Mouse (Mus musculus): Measurements from ENCODE around the gene Suv39h1. TPM values are rescaled to one million over a fixed set of nuclear protein-coding genes. Genes with fewer than 3 reads are reported as not detected.
"Not testable (repeated sequence)": the region's sequence is repeated elsewhere in the genome, so short reads cannot be mapped to it uniquely, and the experiment has no call there.

Gene Suv39h1
- total RNA-seq (2021), result 10 to 100 TPM; 20.2 to 20.3 TPM
- long read RNA-seq, experiment 1, transcript Suv39h1-202 (6 exons, 2,778 nt), result major isoform, 8 of 13 reads
- long read RNA-seq, experiment 1, partial matches to known transcripts, result 1 of 13 reads
- long read RNA-seq, experiment 1, other reads (novel, unspliced or antisense), result 3 of 13 reads
- long read RNA-seq, experiment 2, partial matches to known transcripts, result 2 of 12 reads
- long read RNA-seq, experiment 2, other reads (novel, unspliced or antisense), result 5 of 12 reads

DNA sequence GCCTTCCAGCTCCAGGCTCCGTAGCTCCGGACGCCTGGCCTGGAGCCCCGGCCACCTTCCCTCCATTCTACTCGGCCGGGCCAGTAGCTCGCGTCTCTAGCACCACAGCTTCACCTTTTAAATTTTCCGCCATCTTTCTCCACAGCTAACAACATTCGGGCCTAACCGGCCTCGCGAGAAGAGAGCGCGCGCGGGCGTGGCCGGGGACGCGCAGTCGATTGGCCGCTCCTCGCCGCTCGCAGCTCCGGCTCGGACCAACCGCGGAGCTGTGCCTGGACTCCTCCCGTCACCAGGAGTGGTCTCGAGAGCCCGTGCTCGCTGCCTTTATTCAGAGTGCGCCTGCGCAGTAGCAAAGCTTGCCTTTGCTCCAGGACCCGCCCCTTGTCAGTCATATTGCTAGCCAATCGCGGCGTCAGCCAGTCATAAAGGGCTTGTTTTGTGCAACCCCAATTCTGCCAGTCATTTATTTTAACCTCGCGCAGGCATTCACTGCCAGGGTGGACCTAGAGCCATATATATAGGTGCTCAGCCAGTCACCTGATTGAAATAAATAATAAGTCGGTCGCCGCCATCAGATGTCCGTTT lies at the start of gene Suv39h1:
TSS of gene Suv39h1 (minus strand) at position 331 of the 585 bp plus-strand sequence.
- DNase-seq (ENCODE audit: low spot score in 2 of 2), result peak; percentile 83 to 95
- no peak for TF ChIP-seq CTCF (conservative IDR thresholded peaks at IDR 0.05)
- Histone ChIP-seq H3K27ac (peak within 1 kb of the TSS; percentile 90), H3K4me3 (peak within 1 kb of the TSS; percentile 57)

- no peak overlapping the region for H3K27ac ChIP-seq
- no peak for TF ChIP-seq CTCF (conservative IDR thresholded peaks at IDR 0.05)
- no peak for DNase-seq (ENCODE audit: low spot score in 2 of 2)
- H3K4me3 ChIP-seq, result no peak overlapping the region
Observed at GRCm38 (mm10) chrX:8123821-8124470, 49.4 kb upstream of the Suv39h1 start.

DNA sequence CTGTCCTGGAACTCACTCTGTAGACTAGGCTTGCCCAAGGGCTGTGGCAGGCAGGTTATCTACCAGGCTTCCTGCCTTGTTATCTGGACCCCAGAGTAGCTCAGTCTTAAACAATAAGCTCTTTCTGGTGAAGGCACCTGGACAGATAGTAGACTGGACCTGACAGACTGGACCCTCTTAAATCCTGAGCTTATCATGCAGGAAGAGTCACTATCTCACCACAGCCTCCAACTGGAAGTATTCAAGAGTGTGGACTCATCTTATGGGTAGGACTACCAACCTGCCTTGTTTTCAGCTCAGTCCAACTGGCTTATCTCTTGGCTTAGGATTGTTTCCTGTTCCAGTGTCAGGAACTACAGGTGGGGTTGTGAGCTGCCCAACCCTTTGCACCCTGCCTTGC lies 42.7 kb upstream of the Suv39h1 start:
- TF ChIP-seq CTCF (conservative IDR thresholded peaks at IDR 0.05), result no peak
- Histone ChIP-seq H3K4me3 (no peak overlapping the region), H3K27ac (no peak overlapping the region)
- no peak for DNase-seq (ENCODE audit: low spot score in 2 of 2)

DNA sequence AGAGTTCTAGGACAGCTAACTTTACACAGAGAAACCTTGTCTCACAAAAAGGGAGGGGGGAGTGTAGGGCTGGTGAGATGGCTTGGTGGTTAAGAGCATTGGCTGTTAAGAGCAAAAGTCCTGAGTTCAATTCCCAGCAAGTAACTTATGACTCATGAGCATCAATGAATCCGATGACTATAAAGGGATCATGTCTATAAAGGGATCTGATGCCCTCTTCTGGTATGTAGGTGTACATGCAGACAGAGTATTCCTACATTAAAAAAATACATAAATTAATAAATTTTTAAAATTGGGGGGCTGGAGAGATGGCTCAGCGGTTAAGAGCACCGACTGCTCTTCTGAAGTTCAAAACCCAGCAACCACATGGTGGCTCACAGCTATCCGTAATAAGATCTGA lies 40.7 kb upstream of the Suv39h1 start:
- Histone ChIP-seq H3K4me3 (no peak overlapping the region), H3K27ac (no peak overlapping the region)
- DNase-seq (ENCODE audit: low spot score in 2 of 2), result no peak
- TF ChIP-seq CTCF (conservative IDR thresholded peaks at IDR 0.05), result peak; percentile 67

DNA sequence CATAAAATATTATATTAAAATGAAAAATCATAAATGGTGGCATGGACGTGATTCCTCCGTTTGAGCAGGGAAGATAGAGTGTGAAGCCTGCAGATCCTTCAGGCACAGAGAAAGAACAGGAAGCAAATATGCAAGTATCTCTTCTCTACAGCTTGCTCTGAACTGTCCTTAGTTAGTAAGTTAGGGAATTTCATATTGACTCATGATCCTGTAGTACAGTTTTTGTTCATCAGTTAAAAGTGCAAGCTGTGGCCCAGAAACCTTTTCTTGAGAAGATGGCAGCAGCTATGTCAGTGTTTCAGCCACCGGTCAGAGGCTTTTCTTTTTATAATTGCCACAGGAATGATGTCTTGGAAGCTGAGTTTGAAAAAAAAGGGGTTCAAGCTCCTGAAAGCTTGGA lies 30.5 kb upstream of the Suv39h1 start:
- no peak for DNase-seq (ENCODE audit: low spot score in 2 of 2)
- no peak overlapping the region for H3K4me3 ChIP-seq
- no peak for TF ChIP-seq CTCF (conservative IDR thresholded peaks at IDR 0.05)
- no peak overlapping the region for H3K27ac ChIP-seq

- TF ChIP-seq CTCF (conservative IDR thresholded peaks at IDR 0.05), result no peak
- no peak for DNase-seq (ENCODE audit: low spot score in 2 of 2)
- Histone ChIP-seq H3K4me3 (no peak overlapping the region), H3K27ac (no peak overlapping the region)
Observed at GRCm38 (mm10) chrX:8102213-8102668, 27.7 kb upstream of the Suv39h1 start.

DNA sequence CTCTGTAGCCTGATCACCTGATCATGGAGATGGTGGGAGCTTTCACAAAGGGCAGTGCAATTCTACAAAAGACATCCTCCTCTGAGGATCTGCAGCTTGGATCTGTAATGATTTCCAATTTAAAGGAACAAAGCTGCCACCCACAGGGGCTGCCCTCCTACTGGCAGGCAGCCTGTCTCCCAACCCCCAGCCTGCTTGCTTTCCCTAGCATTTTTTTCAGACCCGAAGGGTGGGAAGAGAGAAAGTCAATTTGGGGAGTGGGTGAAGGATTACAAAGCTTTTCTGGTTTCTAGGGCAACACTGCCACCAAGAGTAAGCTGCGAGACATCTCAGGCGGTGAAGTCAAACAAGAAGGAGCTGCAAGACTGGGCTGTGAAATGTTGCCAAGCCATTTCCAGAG lies 26.5 kb upstream of the Suv39h1 start:
- TF ChIP-seq CTCF (conservative IDR thresholded peaks at IDR 0.05), result peak; percentile 70
- peak; percentile 65 to 72 for DNase-seq (ENCODE audit: low spot score in 2 of 2)
- no peak overlapping the region for H3K4me3 ChIP-seq
- H3K27ac ChIP-seq, result peak overlapping the region; percentile 71; the same call in 1 of the 2 replicates

DNA sequence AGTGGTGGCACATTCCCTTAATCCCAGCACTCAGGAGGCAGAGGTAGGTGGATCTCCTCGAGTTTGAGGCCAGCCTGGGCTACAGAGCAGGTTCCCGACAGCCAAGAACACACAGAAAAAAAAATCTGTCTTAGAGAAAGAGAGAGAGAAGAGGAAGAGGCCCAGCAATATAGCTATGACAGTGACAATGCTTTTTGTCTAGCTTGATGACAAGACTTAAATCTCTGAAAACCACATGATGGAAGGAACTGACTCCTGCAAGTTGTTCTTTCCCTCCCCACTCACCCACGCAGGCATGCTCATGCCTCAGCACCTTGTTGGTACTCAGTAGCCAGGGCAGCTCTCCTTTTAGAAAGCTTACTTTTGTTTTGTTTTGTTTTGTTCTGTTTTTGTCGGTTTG lies 24.9 kb upstream of the Suv39h1 start:
- Histone ChIP-seq H3K4me3 (no peak overlapping the region), H3K27ac (no peak overlapping the region)
- TF ChIP-seq CTCF (conservative IDR thresholded peaks at IDR 0.05), result no peak
- no peak for DNase-seq (ENCODE audit: low spot score in 2 of 2)

GRCm38 (mm10) chrX:8096787-8097242 lies 22.3 kb upstream of the Suv39h1 start:
- Histone ChIP-seq H3K4me3 (peak overlapping the region; percentile 49), H3K27ac (peak overlapping the region; percentile 97)
- peak; percentile 92 to 97 for DNase-seq (ENCODE audit: low spot score in 2 of 2)
- no peak for TF ChIP-seq CTCF (conservative IDR thresholded peaks at IDR 0.05)

DNA sequence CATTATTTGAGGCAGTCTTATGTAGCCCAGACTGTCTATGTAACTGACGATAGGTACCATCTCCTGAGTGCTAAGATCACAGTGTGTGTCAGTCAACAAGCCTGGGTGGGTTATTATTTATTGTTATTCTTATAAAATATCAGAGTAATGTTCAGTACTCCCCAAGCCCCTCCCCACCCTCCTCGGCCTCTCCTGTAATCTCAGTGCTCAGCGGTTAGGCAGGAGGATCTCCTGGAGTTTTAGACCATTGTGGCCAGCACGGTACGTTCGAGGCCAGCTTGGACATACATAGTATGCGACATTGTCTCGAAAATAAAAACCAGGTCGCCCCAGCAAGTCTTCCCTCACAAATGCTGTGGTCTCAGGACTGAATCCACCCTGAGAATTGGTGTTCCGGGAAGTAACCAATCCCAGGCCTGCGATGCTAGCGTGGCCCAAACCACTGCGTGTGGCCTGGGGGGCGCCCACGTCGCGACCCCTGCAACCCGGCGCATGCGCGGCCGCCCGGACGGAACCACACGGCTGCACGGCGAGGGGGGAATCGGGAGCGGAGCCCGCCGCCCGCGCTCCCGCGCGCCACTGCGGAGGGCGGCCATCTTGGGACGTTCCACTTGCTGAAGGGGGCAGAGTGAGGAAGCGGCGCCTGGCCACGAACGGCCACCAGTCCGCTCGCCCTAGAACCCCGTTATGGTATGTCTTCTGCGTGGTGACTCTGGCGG lies 21.7 kb upstream of the Suv39h1 start:
- peak overlapping the region; percentile 97 for H3K27ac ChIP-seq
- peak; percentile 81 to 84 for DNase-seq (ENCODE audit: low spot score in 2 of 2)
- H3K4me3 ChIP-seq, result peak overlapping the region; percentile 52

DNA sequence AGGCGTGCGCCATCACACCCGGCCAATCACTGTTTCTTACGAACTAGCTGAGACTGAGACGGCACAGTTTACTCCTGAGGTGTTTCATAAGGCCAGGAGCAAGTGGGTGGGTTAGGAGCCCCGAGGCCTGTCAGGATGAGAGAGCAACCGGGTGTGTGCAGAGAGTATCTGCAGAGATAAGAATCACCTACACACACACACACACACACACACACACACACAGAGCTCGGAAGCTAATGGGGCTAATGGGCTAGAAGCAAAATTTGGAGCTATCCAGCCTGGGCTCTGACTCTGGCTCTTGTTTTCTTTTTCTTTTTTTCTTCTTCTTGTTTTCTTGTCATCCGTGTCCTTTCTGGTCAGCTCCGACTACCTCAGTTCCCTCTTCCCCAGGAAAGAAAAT lies 21.0 kb upstream of the Suv39h1 start:
- Histone ChIP-seq H3K4me3 (peak overlapping the region; percentile 52), H3K27ac (peak overlapping the region; percentile 80; the same call in 1 of the 2 replicates)
- DNase-seq (ENCODE audit: low spot score in 2 of 2), result no peak
- TF ChIP-seq CTCF (conservative IDR thresholded peaks at IDR 0.05), result no peak

GRCm38 (mm10) chrX:8090954-8091347 lies 16.4 kb upstream of the Suv39h1 start:
- not testable (repeated sequence) for DNase-seq (ENCODE audit: low spot score in 2 of 2); H3K27ac ChIP-seq; H3K4me3 ChIP-seq

DNA sequence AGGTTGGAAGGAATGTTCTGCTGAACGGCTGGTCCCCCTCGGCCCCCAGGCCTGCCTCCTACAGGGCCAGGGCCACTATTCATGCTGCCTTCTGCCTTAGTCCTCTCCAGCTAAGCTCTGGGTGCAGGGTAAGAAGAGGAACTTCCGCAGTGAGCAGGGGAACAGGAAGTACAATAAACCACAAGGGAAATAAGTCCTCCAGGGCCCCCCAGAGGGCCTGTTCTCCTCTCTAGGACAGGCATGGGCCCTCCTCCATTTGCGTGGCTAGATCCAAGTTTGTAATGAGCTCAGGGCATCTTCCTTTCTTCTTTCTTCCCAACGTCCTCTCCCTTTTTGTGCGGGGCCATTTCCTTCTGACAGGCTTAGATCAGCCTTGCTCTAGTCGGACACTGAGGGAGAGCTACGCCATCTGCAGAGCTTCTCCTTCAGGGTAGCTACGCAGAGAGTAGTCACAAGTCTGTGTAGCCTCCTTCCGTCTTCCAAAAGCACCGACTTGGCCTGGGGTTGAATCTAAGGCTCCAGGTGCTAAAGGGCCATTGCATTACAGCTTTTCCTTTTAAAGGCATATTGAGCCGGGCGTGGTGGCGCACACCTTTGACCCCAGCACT lies 15.9 kb upstream of the Suv39h1 start, which contains the start of gene Was:
TSS of gene Was (minus strand) at position 153 of the 608 bp plus-strand sequence.
- TF ChIP-seq CTCF (conservative IDR thresholded peaks at IDR 0.05), result no peak
- Histone ChIP-seq H3K27ac (no peak within 1 kb of the TSS), H3K4me3 (no peak within 1 kb of the TSS)
- DNase-seq (ENCODE audit: low spot score in 2 of 2), result no peak
